Mouse (Mus musculus) frontal cortex, postnatal 25 days (tissue): ENCODE measurements around the gene Vsig1.

ENCODE experiments used
- DNase-seq, 2 experiments: peaks; one replicate each; pipeline ENCODE4 v3.0.0; 2022; ENCODE audit warnings: low spot score in 2 of 2

Vsig1 gene

DNA sequence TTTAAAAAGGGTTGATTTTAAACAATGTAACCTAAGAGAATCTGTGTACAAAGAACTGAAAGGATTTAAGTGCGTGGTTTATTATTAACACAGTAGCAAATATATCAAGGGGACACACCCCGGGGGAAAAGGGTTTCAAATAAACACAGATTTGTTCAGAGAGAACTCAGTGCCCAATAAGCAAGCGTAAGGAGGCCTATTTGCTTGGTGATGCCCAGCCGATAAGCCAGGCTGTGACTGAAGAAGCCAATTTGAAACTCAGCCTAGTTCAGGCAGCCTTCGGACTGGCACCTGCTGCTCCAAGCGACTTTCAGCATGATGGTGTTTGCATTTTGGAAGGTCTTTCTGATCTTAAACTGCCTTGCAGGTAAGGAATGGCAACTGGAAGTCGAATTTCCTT lies at the start of gene Vsig1:
TSS of gene Vsig1 (plus strand) at position 249 of the 400 bp plus-strand sequence.
- DNase-seq: no peak

DNA sequence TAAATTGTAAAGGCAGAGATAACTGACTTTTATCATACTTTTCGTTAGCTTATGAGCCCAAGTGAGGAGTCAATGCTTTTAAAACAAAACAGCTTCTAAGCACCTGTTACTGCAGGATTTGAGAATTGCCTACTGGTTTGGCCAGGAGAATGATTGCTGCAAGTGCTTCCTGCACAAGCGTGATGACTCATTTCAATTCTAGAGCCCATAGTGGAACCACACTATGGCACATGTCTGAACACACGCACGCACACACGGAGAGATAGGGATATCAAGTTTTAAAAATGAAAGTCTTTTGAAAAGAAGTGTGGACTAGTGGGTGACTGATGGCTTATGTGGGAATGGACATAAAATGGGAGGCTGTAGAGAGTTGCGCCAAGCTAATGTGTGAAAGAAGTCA lies 44.6 kb upstream of the Vsig1 start:
- DNase-seq: no peak

DNA sequence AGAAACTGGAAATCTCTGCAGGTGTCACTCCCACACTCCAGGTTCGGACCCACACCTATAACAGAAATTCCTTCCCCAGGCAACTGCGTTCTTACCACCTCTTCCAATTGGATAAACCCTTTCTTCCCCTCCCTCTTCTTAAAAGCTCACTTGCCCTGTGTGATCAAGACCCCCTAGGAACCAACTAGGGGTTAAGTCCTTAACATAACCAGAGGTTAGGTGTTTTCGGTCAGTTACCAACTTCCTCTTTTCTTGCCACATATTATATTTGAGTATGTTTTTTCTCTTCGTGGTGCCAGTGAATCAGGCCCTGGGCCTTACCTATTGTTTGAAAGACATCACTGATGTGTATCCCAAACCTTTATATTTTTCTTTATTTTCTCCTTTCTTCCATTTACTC lies 44.0 kb upstream of the Vsig1 start:
- DNase-seq: no peak

DNA sequence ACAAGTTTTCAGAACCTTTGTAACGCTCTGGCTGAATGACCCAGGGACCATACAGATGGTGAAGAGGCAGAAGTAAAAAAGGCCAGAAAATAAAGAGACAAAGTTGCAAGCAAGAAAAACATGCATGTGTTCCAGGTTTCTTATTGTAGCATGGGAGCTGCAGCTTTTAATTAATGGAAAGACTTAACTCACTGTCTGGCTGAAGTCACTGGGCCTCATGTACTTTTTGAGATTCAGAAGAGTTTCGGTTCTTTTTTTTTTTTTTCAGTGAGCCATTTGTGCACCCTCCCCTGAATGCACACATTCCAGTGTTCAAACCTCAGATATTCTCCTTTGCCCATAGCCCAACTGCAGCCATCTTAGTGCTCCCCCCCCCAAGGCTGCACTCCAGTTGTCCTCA lies 20.2 kb upstream of the Vsig1 start:
- no peak for DNase-seq

DNA sequence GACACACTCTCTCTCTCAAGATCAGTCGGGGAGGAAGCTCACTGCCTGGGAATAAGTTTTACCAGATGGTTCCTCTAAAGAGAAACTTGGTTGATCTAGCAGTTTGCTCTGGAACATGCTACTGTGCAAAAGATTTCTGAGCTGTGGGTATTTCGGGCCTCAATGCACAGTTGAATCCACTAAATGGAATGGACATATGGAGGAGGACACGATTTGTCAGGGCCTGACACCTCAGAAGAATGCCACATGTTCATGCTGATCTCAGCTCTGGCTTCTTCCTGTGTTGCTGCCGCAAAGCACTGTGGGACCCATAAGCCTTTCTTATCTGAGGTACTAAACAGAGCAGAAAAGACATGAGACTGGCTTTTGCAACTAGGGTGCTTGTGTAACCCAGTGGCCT lies 15.6 kb upstream of the Vsig1 start:
- no peak for DNase-seq

DNA sequence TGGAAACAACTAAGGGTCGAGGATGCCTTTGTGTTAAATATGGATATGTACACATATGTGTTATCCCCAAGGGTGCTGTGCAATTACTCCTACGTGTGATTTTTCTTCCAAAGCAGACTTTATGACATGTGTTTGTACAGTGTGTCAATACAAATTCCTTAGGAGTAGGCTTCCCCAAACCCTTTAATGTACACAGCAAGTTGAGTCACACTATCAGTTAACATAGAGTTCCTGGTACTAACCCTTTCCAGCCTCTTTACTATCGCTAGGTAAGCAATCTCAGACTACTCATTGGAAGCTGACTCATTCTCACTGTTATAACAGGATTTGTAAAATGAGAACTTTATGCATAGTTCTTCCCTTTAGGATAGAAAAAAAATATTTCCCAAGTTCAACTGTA lies 3.9 kb upstream of the Vsig1 start:
- no peak for DNase-seq

DNA sequence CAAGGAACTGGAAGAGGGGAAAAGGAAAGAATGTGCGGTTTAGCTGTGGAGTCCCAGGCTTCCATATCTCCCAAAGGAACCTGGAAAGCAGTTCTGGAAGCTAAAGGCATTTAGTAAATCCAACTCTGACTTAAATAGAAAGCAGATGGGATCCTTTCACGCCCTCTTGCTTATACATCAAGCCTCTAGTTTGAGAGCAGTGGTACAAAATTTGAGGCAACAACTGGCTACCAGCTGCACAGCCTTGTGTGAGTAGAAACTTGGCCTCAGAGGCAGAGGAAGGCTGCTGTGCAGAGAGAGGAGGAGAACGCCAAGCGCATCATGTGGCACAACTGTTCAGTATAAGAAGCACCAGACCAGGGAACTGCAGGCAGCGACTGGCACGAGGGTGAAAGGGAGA lies 13.9 kb downstream of the Vsig1 start:
- no peak for DNase-seq

DNA sequence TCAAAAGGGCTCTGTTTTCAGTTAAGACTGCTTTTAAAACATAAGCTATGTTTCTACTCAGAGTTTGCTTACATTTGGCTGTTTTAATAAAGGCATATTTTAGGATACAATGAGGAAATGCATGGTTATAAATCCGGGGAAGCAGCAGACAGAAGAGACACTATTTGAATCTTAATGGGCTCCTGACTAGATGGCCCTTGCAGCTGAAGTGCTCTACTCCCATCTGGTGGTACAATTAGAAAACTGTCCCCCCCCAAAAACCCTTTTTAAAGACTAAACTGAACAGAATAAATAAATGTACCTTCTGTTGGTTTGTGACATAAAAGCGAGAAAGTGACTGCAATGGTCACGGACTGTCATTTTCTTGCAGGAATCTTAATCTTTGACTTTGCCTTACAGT lies 24.7 kb downstream of the Vsig1 start:
- no peak for DNase-seq

DNA sequence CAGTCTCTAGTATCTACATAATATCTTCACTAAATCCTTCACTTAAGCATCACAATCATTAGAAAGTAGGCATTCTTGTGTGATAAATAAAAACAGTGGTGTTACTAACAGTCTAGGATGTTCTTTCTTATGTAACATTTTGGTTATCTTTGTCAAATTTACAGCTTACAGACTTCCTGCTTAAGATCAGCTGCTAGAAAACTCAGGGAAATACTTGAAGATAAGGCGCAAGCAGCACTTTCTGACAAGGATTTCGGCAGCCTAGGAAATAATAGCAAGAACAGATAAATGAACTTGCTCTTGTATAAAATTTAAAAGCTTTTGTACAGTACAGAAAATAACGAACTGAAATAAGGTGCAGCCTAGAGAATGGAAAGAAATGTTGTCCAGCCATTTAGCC lies 25.9 kb downstream of the Vsig1 start:
- no peak for DNase-seq

DNA sequence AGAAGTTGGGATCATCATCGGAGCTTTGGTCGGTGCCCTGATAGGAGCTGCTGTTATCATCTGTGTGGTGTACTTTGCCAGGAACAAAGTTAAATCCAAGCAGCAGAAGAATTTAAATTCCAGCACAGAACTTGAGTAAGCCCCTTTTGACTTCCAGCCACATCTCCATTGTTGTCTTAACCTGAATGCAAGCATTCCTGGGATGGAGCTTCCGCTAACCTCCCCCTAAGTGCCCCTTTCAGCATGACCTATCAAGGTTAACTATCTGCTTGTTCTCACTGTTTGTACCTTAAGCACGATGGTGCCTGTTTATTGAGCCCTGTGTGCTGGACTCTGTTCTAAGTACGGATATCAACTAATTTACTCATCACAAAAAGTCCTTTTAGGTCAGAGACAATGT lies 28.9 kb downstream of the Vsig1 start:
- DNase-seq: no peak

DNA sequence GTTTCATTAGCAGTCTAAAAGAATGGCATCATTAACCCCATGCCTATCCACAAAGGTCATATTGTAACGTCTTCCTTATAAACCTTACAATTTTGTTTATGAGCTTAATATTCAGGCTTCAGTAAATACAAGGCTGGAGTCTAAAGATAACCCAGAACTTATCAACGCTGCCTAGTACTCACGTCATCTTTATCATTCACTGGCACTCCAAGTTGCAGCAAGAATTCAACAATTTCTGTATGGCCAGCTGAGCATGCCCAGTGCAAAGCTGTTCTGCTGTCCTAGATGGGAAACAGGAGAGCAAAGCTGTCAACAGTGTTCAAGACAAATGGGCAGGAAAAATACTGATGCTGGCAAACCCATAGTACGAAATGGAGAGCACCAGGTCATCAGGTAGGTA lies 46.2 kb downstream of the Vsig1 start:
- DNase-seq: no peak

DNA sequence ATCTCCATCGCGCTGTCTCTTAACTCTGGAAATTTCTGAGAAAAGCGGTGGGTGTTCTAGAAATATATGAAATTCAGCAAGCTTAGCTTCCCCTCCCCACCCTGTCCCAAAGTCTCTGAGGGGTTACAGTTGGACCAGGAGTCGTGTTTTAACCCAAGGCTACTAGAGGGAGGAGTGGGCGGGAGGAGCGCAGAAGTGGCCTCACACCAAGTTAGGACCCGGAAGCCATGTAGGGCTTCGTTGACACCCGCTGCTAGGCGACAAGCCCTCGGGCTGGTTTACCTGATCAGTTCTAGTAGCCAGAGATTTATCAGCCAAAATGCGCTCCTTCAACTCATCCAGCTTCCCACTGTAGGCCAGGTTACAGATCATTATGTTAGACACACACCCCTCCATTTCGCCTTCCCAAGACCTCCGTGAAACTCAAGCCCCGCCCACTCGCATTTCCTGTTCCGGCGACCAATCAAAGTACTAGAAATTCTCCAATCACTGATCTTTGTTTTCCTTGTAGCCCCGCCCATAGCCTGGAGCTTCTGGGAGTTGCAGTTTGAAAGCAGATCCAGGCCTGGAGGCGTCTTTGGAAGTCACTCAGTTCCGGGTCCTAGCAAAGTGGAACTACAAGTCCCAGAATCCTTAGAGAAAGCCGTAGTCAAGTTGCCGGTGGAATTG lies 49.0 kb downstream of the Vsig1 start, which contains the start of the genes Psmd10 and Atg4a:
TSS of gene Psmd10 (minus strand) at position 457 of the 669 bp plus-strand sequence.
TSS of gene Atg4a (plus strand) at position 636 of the 669 bp plus-strand sequence.
- peak; percentile 61 to 76 for DNase-seq

DNA sequence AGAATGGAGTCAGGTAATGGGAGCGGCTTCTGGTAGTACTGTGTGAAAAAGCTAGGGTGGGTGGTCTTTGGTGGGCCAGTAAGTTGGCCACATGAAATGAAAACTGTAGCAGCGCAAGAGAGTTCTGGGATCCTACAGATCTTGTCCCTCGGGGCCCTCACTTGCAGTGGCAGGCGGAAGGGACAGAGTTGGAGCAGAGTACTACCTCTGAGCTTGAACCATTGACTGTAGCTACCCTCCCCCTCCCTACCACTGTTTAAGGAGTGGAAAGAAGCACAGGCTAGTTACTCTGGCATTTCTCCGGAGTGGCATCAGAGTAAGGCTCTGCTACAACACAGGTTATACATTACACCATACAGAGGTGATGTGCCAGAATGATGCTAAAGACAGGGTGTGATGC lies 49.6 kb downstream of the Vsig1 start:
- no peak for DNase-seq

DNA sequence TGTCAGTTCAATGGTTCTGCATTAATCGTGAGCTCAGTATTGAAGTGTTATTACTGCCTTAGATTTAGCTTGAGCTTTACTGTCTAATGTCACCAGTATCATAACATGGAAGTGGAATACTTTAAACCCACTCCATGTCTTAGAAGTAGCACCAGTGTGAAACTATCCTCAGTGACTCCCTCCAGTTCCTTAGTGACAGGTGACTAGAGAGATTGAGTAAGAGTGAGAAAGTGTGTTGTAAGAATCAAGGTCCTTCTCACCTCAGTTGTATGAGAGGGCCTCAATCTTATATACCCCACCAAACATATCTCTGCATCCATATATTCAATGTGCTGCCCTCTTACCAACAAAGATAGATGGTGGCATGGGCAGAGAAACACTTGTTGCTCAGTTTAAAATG lies 71.5 kb downstream of the Vsig1 start:
- no peak for DNase-seq

DNA sequence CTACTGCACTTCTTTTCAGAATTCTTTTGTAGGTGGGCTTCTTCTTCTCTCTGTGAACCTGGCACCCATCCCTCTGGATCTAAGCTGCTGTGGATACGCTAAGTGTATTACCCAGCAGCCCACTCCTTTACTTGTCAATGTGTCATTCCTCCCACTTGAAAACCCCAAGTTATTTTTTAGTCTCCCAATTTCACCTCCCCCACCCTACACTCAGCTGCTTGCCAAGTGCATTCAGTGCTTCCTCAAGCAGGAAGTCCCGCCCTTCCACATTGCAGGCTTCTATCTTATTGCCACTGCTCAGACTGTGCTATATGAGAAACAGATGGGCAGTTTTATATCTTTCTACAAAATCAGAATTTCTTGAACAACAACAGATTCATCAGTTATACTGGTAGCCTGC lies 72.1 kb downstream of the Vsig1 start:
- no peak for DNase-seq

DNA sequence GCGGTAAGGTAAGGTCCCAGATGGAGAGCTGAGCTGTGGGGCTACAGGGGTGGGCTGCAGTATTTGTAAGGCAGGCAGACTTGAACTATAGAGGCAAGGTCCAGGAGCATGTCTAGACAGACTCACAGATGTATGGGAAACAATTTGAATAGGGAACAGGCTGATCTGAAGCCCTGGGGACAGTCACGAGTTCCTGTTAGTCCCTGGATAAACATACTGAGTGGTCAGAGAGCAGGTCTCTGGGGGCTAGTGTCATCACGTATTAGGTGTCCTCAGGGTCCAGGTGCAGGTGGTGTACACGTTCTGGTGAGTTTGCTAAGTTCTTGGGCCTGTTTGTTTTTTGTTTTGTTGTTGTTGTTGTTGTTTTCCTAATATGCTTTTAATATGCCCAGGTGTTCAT lies 72.8 kb downstream of the Vsig1 start:
- DNase-seq: no peak

DNA sequence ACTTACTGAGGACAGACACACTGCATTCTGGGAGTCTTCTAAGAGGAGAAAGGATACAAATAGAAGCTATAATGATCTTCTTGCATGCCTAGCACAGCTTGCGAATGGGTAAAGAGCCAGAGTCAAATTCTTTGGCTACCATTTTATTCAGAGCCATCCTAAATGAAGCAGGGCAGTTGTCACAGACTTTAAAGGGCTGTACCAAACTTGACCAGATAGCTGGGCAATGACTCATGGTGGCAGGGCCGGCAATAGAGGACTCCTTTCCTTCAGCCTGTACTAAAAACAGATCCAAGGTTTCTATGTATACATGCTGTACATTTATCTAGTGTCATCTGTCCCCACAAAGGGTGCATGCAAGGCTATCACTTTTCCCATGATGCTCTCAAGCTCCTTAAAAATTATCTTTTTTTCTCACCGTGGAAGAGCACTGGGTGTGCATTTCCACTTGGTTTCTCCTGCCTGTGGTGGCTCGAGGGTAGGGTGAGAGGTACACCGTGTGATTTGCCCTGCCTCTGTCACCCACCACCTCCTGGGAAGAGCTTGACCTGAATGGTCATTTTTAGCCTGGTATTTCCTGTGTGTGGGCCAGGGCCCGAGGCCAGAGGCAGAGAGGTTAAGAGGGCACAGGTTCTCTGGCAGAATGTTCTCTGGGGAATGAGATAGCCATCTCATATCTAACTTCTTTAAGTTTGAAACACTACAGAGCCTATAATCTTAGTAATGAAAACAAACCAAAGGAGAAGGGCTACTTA lies 76.0 kb downstream of the Vsig1 start:
- no peak for DNase-seq

DNA sequence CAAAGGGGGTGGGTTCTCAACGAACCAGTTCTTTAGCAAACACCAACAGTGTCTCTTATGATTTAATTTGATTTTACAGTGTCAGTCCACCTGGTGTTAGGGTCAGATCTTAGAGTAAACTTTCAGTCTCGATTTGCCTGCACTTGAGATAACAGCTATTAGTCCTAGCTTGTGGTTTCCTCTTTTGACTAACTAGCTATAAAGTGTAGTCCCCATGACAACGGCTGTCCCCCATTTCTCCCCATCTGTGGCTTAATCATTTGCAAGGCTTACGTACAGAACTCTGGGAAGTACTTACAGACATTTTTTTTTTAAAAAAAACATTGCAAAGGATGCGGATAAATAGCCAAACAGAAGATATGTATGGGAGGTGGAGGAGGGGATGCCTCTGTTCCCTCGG lies 77.4 kb downstream of the Vsig1 start:
- DNase-seq: no peak

DNA sequence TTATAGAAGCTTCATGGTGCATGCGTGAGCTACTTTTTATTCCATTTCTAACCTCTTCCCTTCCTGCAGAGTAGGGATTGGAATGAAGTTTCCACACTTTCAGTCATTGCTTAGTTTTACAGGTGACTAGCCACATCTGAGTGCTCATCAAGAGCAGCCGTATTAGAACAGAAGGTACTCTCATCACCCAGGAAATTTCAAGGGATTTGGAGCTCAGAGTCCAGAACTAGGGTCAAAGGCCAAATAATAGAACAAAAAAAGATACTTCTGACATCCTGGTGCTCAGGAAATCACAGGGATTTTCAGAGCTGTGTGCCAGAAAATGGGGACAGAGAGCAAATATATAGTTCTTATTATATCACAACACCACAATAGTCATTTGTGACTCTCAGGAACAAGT lies 77.8 kb downstream of the Vsig1 start:
- no peak for DNase-seq
